Mouse (Mus musculus) embryonic facial prominence, embryonic 11.5 days (tissue): ENCODE data around the gene Fam47e. TPM values are rescaled to one million over a fixed set of nuclear protein-coding genes. Genes with fewer than 3 reads are reported as not detected.

Experiments
- ATAC-seq: fragments of 200-750 bp; cut with Nextera tagmentation; replicated peaks from 2 replicates; pipeline ENCODE4 v1.8.0; 2017; ENCODE audit warnings: low read depth; ENCODE audit not compliant: insufficient number of reproducible peaks, low FRiP score, low TSS enrichment
- DNase-seq: peaks from one replicate; pipeline ENCODE4 v3.0.0-alpha.2; 2015; ENCODE audit warnings: low spot score
- H3K27ac ChIP-seq: fragments of 300-500 bp; sonication (generic); replicated peaks from 2 replicates; pipeline ENCODE4 v1.5.1; 2014; ENCODE audit warnings: mild to moderate bottlenecking, low read depth, low read length, control low read depth
- H3K27me3 ChIP-seq: fragments of 300-500 bp; sonication (generic); 2 replicates; pipeline ENCODE4 v1.6.1; 2014; ENCODE audit warnings: mild to moderate bottlenecking, low read length, moderate library complexity, mixed read lengths; ENCODE audit not compliant: control insufficient read depth, insufficient read depth
- H3K36me3 ChIP-seq: fragments of 300-500 bp; sonication (generic); replicated peaks from 2 replicates; pipeline ENCODE4 v1.6.1; 2014; ENCODE audit warnings: low read depth, mild to moderate bottlenecking, low read length, moderate library complexity, mixed read lengths; ENCODE audit not compliant: control insufficient read depth, insufficient read depth
- H3K4me1 ChIP-seq: fragments of 300-500 bp; sonication (generic); 2 replicates; pipeline ENCODE4 v1.6.1; 2014; ENCODE audit warnings: low read length, mixed read lengths; ENCODE audit not compliant: control insufficient read depth, insufficient read depth
- H3K4me2 ChIP-seq: fragments of 300-500 bp; sonication (generic); 2 replicates; pipeline ENCODE4 v1.6.1; 2014; ENCODE audit warnings: low read depth, mild to moderate bottlenecking, control low read depth, low read length, moderate library complexity
- H3K4me3 ChIP-seq: fragments of 300-500 bp; sonication (generic); 2 replicates; pipeline ENCODE4 v1.5.1; 2014; ENCODE audit warnings: low read depth, low read length, control low read depth
- H3K9ac ChIP-seq: fragments of 300-500 bp; sonication (generic); replicated peaks from 2 replicates; pipeline ENCODE4 v1.6.1; 2014; ENCODE audit warnings: mild to moderate bottlenecking, control low read depth, low read length
- H3K9me3 ChIP-seq: fragments of 300-500 bp; sonication (generic); replicated peaks from 2 replicates; pipeline ENCODE4 v1.6.1; 2016; ENCODE audit warnings: mild to moderate bottlenecking, low read length, inconsistent platforms, mixed read lengths; ENCODE audit not compliant: control insufficient read depth
- WGBS: fragments of 180-500 bp; shearing (Covaris S2); extraction: QIAGEN DNeasy Blood & Tissue Kit; methylation state at CpG from one replicate; pipeline ENCODE4 v1.1.7; 2014; 5-methylcytosine and 5-hydroxymethylcytosine counted together
- polyA plus RNA-seq: library from polyadenylated mRNA; unstranded; fragments of >200 nt; fragmentation: Nextera tagmentation; extraction: Ambion mirVana; gene quantifications from 2 replicates; pipeline ENCODE4 v1.2.1, GENCODE M21; 2014

Gene Fam47e
- polyA plus RNA-seq, 1 experiment from 2014 or later = not detected

DNA sequence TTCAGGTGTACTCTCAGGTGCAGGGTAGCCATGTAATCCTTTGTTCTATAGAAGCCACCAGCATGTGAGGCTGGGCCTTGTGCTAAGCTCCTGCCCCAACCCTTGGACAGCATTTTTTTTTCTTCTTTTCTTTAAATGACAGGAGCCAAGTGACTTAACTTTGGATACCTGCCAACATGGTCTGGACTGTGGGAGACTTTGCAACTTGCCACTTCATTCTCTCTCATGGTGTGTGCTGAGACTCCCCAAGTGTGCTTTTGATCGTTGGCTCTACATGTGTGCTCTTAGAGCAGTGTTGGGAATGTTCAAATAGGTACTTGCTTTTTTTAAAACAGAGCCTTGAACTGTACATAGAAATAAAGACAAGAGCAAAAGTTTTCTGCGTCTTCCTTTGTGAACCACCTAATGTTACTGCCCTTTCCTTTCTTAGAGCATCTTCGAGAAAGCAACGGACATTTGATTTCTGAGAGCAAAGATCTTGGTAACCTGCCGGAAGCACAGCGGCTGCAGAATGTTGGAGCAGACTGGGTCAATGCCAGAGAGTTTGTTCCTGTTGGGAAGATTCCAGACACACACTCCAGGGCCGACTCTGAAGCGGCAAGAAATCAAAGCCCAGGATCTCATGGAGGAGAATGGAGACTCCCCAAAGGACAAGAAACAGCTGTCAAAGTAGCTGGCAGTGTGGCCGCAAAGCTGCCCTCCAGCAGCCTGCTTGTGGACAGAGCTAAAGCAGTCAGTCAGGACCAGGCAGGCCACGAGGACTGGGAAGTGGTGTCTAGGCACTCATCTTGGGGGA is 49.8 kb downstream of the Fam47e start:
- WGBS = 80% methylated on average over 10 of the region's 10 CpGs
- Histone ChIP-seq H3K36me3 (no peaks in the 10 kb centered on the region), H3K4me1 (no peaks in the 10 kb centered on the region), H3K4me2 (no peak overlapping the region), H3K9ac (no peak overlapping the region), H3K27me3 (no peaks in the 10 kb centered on the region), H3K9me3 (no peaks in the 10 kb centered on the region), H3K4me3 (no peak overlapping the region), H3K27ac (no peak overlapping the region)
- no peak for ATAC-seq
- no peak for DNase-seq

DNA sequence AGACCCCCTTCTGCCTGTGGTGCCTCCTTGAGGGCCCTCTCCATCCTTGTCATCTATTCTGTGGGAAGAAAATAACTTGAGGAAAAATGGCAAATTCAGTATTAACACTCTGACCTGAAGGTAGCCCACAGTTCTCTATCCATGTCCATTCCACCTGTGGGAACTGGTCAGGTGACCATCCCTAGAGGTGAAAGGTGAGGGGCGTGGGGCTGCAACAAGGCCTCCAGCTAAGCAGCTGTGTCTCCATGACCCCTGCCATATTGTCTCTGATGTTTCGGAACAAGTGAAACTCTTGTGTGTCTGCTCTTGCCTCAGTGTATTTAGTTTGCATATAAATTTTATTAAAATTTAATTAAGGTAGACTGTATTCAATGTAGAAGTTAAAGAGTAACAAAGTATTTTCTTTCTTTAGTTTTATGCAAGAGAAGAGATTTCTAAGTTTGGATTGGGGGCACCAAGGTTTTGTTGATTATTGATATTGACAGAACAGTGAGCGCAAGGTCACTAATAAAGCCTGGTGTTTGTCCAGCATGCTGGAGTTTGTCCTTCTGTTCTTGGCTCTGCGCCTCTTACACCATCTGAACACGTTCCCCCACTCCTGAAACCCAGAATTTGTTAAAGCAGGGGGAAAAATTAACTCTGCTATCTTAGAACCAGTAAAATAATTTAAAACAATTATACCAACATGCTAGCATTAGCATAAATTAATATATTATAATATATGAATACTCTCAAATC is 52.8 kb downstream of the Fam47e start:
- DNase-seq (no peak), ATAC-seq (no peak)
- WGBS = 80% methylated on average over 5 of the region's 5 CpGs
- H3K36me3 ChIP-seq = no peaks in the 10 kb centered on the region
- H3K27me3 ChIP-seq = no peaks in the 10 kb centered on the region
- no peak overlapping the region for H3K4me2 ChIP-seq
- H3K9ac ChIP-seq = no peak overlapping the region
- H3K4me3 ChIP-seq = no peak overlapping the region
- H3K4me1 ChIP-seq = no peaks in the 10 kb centered on the region
- H3K27ac ChIP-seq = no peak overlapping the region
- no peaks in the 10 kb centered on the region for H3K9me3 ChIP-seq

DNA sequence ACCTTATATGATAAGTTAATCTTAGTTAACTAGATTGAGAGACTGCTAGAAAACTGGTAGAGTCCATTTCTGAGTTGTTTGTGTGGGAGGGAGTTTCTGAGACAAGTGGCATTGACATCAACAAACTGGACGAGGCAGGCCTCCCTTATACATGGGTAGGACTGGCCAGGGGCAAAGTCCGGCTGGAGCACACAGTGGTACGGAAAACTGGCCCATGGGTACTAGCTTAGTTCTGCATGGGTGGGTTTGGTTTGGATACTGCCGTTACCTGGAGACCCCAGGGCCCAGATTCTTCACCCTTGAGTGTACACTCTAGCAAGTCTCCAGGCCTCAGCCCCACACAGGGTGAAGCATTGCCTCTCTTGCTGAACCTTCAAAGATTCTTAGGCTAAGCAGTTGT is 57.9 kb downstream of the Fam47e start:
- 86% methylated on average over 4 of the region's 4 CpGs for WGBS
- no peak overlapping the region for H3K9ac ChIP-seq
- H3K4me1 ChIP-seq = no peaks in the 10 kb centered on the region
- H3K4me2 ChIP-seq = no peak overlapping the region
- no peak overlapping the region for H3K27ac ChIP-seq
- no peaks in the 10 kb centered on the region for H3K9me3 ChIP-seq
- no peaks in the 10 kb centered on the region for H3K36me3 ChIP-seq
- ATAC-seq (no peak), DNase-seq (no peak)
- no peak overlapping the region for H3K4me3 ChIP-seq
- no peaks in the 10 kb centered on the region for H3K27me3 ChIP-seq

DNA sequence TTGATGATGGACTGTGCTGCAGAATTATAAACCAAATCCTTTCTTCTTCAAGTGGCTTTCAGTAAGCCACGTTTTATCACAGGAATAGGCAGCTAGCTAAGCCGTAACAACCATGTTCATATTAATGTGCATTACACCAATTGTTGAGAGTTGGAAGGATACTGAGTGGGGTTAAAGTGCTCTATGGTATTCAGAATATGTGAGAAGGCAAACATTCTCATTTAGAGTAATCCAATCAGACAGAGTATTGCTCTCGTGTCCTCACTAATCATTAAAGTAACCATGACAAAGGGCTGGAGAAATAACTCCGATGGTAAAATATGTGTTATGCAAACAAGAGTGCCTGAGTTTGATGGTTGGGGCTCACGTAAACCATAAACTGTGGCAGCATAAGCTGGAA is 67.0 kb downstream of the Fam47e start:
- Histone ChIP-seq H3K9ac (no peak overlapping the region), H3K4me3 (no peak overlapping the region), H3K27ac (no peak overlapping the region), H3K36me3 (no peaks in the 10 kb centered on the region), H3K9me3 (no peaks in the 10 kb centered on the region), H3K4me2 (no peak overlapping the region), H3K4me1 (no peaks in the 10 kb centered on the region), H3K27me3 (no peaks in the 10 kb centered on the region)
- no peak for DNase-seq
- 74% methylated on average over 5 of the region's 5 CpGs for WGBS
- ATAC-seq = no peak

DNA sequence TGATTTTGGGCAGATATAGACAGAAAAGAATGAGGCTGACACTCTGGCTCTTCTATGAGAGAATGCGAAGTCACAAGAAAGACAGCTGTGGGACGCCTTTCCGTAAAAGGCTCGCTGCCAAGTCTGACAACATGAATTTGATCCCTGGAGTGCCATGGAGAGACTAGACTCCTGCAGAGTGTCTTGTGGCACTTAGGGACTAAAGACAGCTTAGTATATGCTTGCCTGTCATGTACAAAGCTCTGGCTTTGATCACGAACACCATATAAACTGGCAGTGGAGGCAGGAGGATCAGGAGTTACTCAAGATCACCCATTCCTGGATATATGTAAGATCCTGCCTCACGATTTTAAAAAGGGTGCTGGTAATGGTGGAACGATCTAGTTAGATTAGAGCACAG is 73.0 kb downstream of the Fam47e start:
- H3K27me3 ChIP-seq = no peaks in the 10 kb centered on the region
- H3K4me3 ChIP-seq = no peak overlapping the region
- DNase-seq = no peak
- no peaks in the 10 kb centered on the region for H3K4me1 ChIP-seq
- no peaks in the 10 kb centered on the region for H3K9me3 ChIP-seq
- WGBS = 84% methylated on average over 7 of the region's 7 CpGs
- no peaks in the 10 kb centered on the region for H3K36me3 ChIP-seq
- H3K9ac ChIP-seq = no peak overlapping the region
- ATAC-seq = no peak
- no peak overlapping the region for H3K4me2 ChIP-seq
- H3K27ac ChIP-seq = no peak overlapping the region

DNA sequence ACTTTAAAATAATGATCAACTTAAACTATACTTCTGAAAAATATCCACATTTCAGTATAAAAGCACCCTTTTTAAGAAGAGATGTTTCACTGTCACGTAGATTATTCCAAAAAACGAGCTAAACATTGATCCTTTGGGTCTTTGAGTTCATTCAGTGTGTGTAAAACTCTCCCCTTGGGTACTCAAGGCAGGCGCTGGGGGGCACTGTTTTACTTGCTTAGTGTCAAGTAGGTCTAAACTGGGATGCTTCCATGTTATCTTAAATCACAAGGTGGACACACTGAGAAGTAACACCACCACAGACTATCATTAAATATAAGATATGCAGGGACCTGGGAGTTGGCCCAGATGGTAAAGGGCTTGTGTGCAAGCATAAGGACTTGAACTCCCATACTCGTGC is 78.7 kb downstream of the Fam47e start:
- H3K4me1 ChIP-seq = no peaks in the 10 kb centered on the region
- no peak overlapping the region for H3K27ac ChIP-seq
- 68% methylated on average over 4 of the region's 4 CpGs for WGBS
- H3K36me3 ChIP-seq = no peaks in the 10 kb centered on the region
- H3K4me3 ChIP-seq = no peak overlapping the region
- H3K9ac ChIP-seq = no peak overlapping the region
- ATAC-seq (no peak), DNase-seq (peak; percentile 11)
- H3K9me3 ChIP-seq = no peaks in the 10 kb centered on the region
- no peaks in the 10 kb centered on the region for H3K27me3 ChIP-seq
- no peak overlapping the region for H3K4me2 ChIP-seq

DNA sequence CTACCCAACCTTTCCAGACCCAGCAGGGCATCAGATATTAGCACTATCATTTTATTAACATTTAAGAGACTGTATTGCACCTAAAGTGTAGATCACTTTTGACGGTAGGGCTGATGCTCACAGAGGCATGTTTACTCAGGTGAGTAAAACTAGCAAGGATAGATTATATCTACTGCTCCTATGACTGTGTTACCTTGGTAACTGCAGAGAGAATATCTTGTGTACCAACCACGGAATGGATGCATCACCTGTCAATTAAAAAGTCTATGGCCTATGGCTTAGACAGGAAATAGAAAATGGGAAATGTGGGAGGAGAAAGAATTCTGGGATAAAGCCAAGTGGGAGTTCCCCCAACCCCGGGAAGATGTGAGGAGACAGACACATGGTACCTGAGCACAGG is 80.0 kb downstream of the Fam47e start:
- DNase-seq = no peak
- no peaks in the 10 kb centered on the region for H3K4me1 ChIP-seq
- H3K27ac ChIP-seq = no peak overlapping the region
- H3K4me2 ChIP-seq = no peak overlapping the region
- H3K4me3 ChIP-seq = no peak overlapping the region
- no peak overlapping the region for H3K9ac ChIP-seq
- no peaks in the 10 kb centered on the region for H3K9me3 ChIP-seq
- ATAC-seq = no peak
- no peaks in the 10 kb centered on the region for H3K36me3 ChIP-seq
- H3K27me3 ChIP-seq = no peaks in the 10 kb centered on the region
- 72% methylated on average over 3 of the region's 3 CpGs for WGBS

DNA sequence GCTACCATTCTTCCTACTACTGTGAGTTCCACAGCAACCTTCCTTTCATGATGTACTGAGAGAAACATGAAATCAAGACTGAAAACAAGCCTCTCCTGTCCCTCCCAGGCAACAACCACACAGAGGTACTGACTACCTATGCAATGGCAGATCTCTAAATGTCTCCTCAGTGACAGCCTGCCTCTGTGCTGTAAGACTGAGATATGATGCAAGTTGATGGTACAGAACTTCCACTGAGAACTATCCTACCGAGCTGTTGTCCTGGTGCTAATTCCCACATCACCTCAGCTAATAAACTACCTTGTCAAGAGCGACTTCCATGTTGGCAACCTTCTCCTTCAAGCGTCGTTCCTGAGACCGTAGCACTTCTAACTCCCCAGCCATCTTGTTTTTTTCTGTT is 81.0 kb downstream of the Fam47e start:
- no peaks in the 10 kb centered on the region for H3K9me3 ChIP-seq
- DNase-seq = no peak
- no peak for ATAC-seq
- WGBS = 83% methylated on average over 5 of the region's 5 CpGs
- no peaks in the 10 kb centered on the region for H3K4me1 ChIP-seq
- no peak overlapping the region for H3K4me2 ChIP-seq
- no peak overlapping the region for H3K4me3 ChIP-seq
- H3K27ac ChIP-seq = no peak overlapping the region
- H3K36me3 ChIP-seq = no peaks in the 10 kb centered on the region
- H3K9ac ChIP-seq = no peak overlapping the region
- no peaks in the 10 kb centered on the region for H3K27me3 ChIP-seq
